Mouse (Mus musculus): ENCODE results near the gene Ddx49. TPM values are rescaled to one million over a fixed set of nuclear protein-coding genes. Genes with fewer than 3 reads are reported as not detected.

Ddx49 gene
- 50.8 and 53.9 TPM in 2 replicates for polyA plus RNA-seq (2012; rRNA removed)

GRCm38 (mm10) chr8:70302358-70302890 is at the start of gene Ddx49, which contains the start of gene Cope:
Gene Ddx49, minus strand, starts transcription at chr8:70302489.
Gene Cope, plus strand, starts transcription at chr8:70302518.

GRCm38 (mm10) chr8:70329124-70329834 is 27.0 kb upstream of the Ddx49 start, which contains the start of gene Gdf1:
Gene Gdf1, plus strand, starts transcription at chr8:70329817.

GRCm38 (mm10) chr8:70315624-70316510 is 13.6 kb upstream of the Ddx49 start, which contains the start of gene Cers1:
Gene Cers1, plus strand, starts transcription at chr8:70315775.

GRCm38 (mm10) chr8:70282603-70283135 is 19.6 kb downstream of the Ddx49 start, which contains the start of gene Homer3:
Gene Homer3, plus strand, starts transcription at chr8:70282827.

Other genes starting within 250 kb of the Ddx49 start
- gene Tm6sf2, start 229.6 kb downstream of the Ddx49 start, polyA plus RNA-seq (2012; rRNA removed), result 39.3 and 82.7 TPM in 2 replicates
- 0.93 and 2.4 TPM in 2 replicates for gene Hapln4, start 219.0 kb downstream of the Ddx49 start, polyA plus RNA-seq (2012; rRNA removed)
- gene Ncan, start 181.6 kb downstream of the Ddx49 start, polyA plus RNA-seq (2012; rRNA removed), result 0.09 and 0.15 TPM in 2 replicates
- 11.2 and 15.2 TPM in 2 replicates for gene Nr2c2ap, start 171.2 kb downstream of the Ddx49 start, polyA plus RNA-seq (2012; rRNA removed)
- 39.1 and 40.5 TPM in 2 replicates for gene Rfxank, start 163.3 kb downstream of the Ddx49 start, polyA plus RNA-seq (2012; rRNA removed)
- gene Borcs8, start 163.0 kb downstream of the Ddx49 start, polyA plus RNA-seq (2012; rRNA removed), result 87.7 and 91.9 TPM in 2 replicates
- gene Mef2b, start 162.8 kb downstream of the Ddx49 start, polyA plus RNA-seq (2012; rRNA removed), result 0.36 and 0.67 TPM in 2 replicates
- gene Tmem161a, start 130.1 kb downstream of the Ddx49 start, polyA plus RNA-seq (2012; rRNA removed), result 132 and 143 TPM in 2 replicates
- 23.6 and 29.4 TPM in 2 replicates for gene Slc25a42, start 90.2 kb downstream of the Ddx49 start, polyA plus RNA-seq (2012; rRNA removed)
- 24.7 and 26.6 TPM in 2 replicates for gene Sugp2, start 68.3 kb downstream of the Ddx49 start, polyA plus RNA-seq (2012; rRNA removed)
- gene Armc6, start 68.0 kb downstream of the Ddx49 start, polyA plus RNA-seq (2012; rRNA removed), result 18.5 and 20.5 TPM in 2 replicates
- gene Homer3, start 19.7 kb downstream of the Ddx49 start, polyA plus RNA-seq (2012; rRNA removed), result 14.8 and 15.3 TPM in 2 replicates
- 567 and 576 TPM in 2 replicates for gene Cope, start within 50 bp of the Ddx49 start, polyA plus RNA-seq (2012; rRNA removed)
- gene Cers1, start 13.3 kb upstream of the Ddx49 start, polyA plus RNA-seq (2012; rRNA removed), result 1.2 and 1.3 TPM in 2 replicates
- gene Gdf1, start 27.3 kb upstream of the Ddx49 start, polyA plus RNA-seq (2012; rRNA removed), result 1.4 and 2.2 TPM in 2 replicates
- 39.4 and 51.9 TPM in 2 replicates for gene Upf1, start 50.8 kb upstream of the Ddx49 start, polyA plus RNA-seq (2012; rRNA removed)
- 0.34 and 1.3 TPM in 2 replicates for gene Comp, start 71.1 kb upstream of the Ddx49 start, polyA plus RNA-seq (2012; rRNA removed)
- gene Crtc1, start 137.1 kb upstream of the Ddx49 start, polyA plus RNA-seq (2012; rRNA removed), result 18.2 and 20.8 TPM in 2 replicates
- gene Klhl26, start 174.5 kb upstream of the Ddx49 start, polyA plus RNA-seq (2012; rRNA removed), result 56.4 and 63.2 TPM in 2 replicates
- gene Tmem59l, start 184.9 kb upstream of the Ddx49 start, polyA plus RNA-seq (2012; rRNA removed), result 4.8 TPM in 2 replicates
- gene Crlf1, start 190.7 kb upstream of the Ddx49 start, polyA plus RNA-seq (2012; rRNA removed), result 4.5 and 6.0 TPM in 2 replicates
- 161 and 243 TPM in 2 replicates for gene Rex1bd, start 204.3 kb upstream of the Ddx49 start, polyA plus RNA-seq (2012; rRNA removed)
- gene Uba52, start 208.3 kb upstream of the Ddx49 start, polyA plus RNA-seq (2012; rRNA removed), result 633 and 1,054 TPM in 2 replicates
- 577 and 594 TPM in 2 replicates for gene Fkbp8, start 225.2 kb upstream of the Ddx49 start, polyA plus RNA-seq (2012; rRNA removed)
- 59.9 and 67.3 TPM in 2 replicates for gene Kxd1, start 225.5 kb upstream of the Ddx49 start, polyA plus RNA-seq (2012; rRNA removed)
- 35.1 and 39.9 TPM in 2 replicates for gene Ell, start 237.0 kb upstream of the Ddx49 start, polyA plus RNA-seq (2012; rRNA removed)